Mouse (Mus musculus) megakaryocyte, embryonic 14.5 days (primary cell): ENCODE data around the gene Cpped1.

Experiments used
- FLI1 ChIP-seq: IDR thresholded peaks from 2 replicates; pipeline ENCODE4 v1.6.1; 2012; ENCODE audit warnings: low read length, inconsistent platforms, mixed read lengths
- GATA1 ChIP-seq: IDR thresholded peaks from 3 replicates; pipeline ENCODE4 v1.6.1; 2012; ENCODE audit warnings: mixed read lengths, low read length, inconsistent platforms, borderline replicate concordance

DNA sequence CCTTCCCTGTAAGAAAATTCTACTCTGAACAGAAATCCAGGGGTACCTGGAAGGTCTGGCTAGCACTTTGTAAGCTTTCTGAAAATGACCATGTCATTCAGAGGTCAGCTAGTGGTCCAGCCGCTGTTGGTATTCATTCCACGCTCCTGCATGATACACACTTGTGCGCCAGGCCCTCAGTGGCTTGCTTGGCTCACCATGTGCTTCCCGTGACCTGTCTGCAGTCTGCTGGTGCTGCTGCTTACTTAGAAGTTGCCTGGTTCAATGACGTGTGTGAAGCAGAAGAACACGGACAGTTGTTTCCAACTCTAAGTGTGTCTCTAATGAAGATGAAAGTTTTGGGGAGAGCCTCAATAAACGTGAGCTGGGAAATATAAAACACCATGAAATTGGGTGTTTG, 7.2 kb downstream of the Cpped1 start:
- TF ChIP-seq GATA1 (no peak), FLI1 (no peak)
